Mouse (Mus musculus) small intestine, adult 2 months (tissue): ENCODE data around the gene Cacna1g. TPM values are rescaled to one million over a fixed set of nuclear protein-coding genes. Genes with fewer than 3 reads are reported as not detected.

Source experiments
- H3K27ac ChIP-seq: fragments of 200-500 bp; 2 replicates; pipeline ENCODE4 v1.5.1; 2012; ENCODE audit warnings: low read depth, low read length, control low read depth, inconsistent platforms; ENCODE audit not compliant: insufficient read depth
- H3K27me3 ChIP-seq: fragments of 200-500 bp; 2 replicates; pipeline ENCODE4 v1.6.1; 2012; ENCODE audit warnings: mild to moderate bottlenecking, moderate library complexity, low read length, inconsistent platforms; ENCODE audit not compliant: control insufficient read depth, insufficient read depth
- H3K36me3 ChIP-seq: fragments of 200-500 bp; 2 replicates; pipeline ENCODE4 v1.6.1; 2012; ENCODE audit warnings: mild to moderate bottlenecking, low read length, control low read depth, inconsistent platforms; ENCODE audit not compliant: control insufficient read depth, insufficient read depth
- H3K4me1 ChIP-seq: fragments of 200-500 bp; 2 replicates; pipeline ENCODE4 v1.6.1; 2012; ENCODE audit warnings: low read length, inconsistent platforms, mixed read lengths; ENCODE audit not compliant: control insufficient read depth, insufficient read depth, insufficient read length
- H3K4me3 ChIP-seq: fragments of 200-500 bp; 2 replicates; pipeline ENCODE4 v1.5.1; 2012; ENCODE audit warnings: low read depth, mild to moderate bottlenecking, control low read depth, inconsistent platforms, low read length, moderate library complexity
- CTCF ChIP-seq: fragments of 200-500 bp; IDR thresholded peaks from 2 replicates; pipeline ENCODE4 v1.5.1; 2012; ENCODE audit warnings: low read depth, mild to moderate bottlenecking, control low read depth, inconsistent platforms, low read length, moderate library complexity, mixed read lengths; ENCODE audit not compliant: insufficient replicate concordance, insufficient read length; ENCODE audit errors: extremely low read depth
- POLR2A ChIP-seq: fragments of 200-500 bp; IDR thresholded peaks from 2 replicates; pipeline ENCODE4 v1.6.1; 2012; ENCODE audit warnings: low read depth, mild to moderate bottlenecking, control low read depth, inconsistent platforms, low read length, moderate library complexity
- WGBS: fragments of 180-500 bp; shearing (Covaris S2); methylation state at CpG from one replicate; pipeline ENCODE4 v1.1.7; 2018; 5-methylcytosine and 5-hydroxymethylcytosine counted together
- polyA plus RNA-seq: library from polyadenylated mRNA; depleted of rRNA; stranded (reverse); fragments of >200 nt; gene quantifications from 2 replicates; pipeline ENCODE4 v1.2.3, GENCODE M21; 2012

Cacna1g gene
- polyA plus RNA-seq, 1 experiment, result 10.7 TPM

DNA sequence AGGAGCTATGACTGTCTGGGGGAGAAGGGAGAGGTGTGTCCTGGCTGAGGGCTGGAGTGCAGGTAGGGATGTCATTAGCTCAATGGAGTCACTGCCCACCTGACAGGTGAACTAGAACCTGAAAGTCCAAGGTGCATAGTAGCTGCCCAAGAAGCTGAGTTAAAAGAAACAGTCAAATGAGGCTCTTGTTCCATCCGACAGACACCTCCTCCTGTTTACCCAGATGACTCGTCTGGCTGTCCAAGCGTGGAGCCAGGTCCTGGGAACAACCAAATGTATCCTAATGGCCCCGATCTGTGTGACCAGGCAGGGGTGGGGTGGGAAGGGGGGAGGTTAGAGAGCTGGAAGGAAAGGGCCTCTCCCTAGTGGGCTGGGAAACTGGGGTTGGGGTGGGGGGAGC is 28.7 kb downstream of the Cacna1g start:
- no peak for TF ChIP-seq CTCF
- no peak for TF ChIP-seq POLR2A
- Histone ChIP-seq H3K4me1 (no peaks in the 10 kb centered on the region), H3K4me3 (no peak overlapping the region), H3K27me3 (0 out of 2 replicates have a peak, but pooled peaks cover 2% of the 10 kb centered on the region), H3K27ac (no peak overlapping the region), H3K36me3 (no peaks in the 10 kb centered on the region)
- 13% methylated on average over 4 of the region's 4 CpGs for WGBS

DNA sequence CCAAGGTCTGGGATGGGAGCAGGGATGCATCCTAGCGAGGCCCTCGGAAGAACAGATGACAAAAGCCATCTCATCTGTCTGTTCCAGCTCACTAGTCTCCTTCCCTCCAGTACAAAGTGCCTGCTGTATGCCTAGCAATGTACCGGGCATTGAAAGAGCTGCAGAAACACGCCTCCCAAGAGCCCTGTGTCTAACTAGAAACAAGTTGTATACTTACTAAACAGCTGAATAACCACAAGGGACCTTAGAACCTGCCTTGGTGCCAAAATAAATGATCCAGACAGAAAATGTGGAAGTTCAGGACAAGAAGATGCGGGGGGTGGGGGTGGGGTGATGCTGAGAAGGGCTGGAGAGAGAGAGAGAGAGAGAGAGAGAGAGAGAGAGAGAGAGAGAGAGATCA is 29.2 kb downstream of the Cacna1g start:
- Histone ChIP-seq H3K27ac (no peak overlapping the region), H3K4me1 (no peaks in the 10 kb centered on the region), H3K4me3 (no peak overlapping the region), H3K36me3 (no peaks in the 10 kb centered on the region), H3K27me3 (0 out of 2 replicates have a peak, but pooled peaks cover 2% of the 10 kb centered on the region)
- 64% methylated on average over 5 of the region's 5 CpGs for WGBS
- TF ChIP-seq CTCF (no peak), POLR2A (no peak)

DNA sequence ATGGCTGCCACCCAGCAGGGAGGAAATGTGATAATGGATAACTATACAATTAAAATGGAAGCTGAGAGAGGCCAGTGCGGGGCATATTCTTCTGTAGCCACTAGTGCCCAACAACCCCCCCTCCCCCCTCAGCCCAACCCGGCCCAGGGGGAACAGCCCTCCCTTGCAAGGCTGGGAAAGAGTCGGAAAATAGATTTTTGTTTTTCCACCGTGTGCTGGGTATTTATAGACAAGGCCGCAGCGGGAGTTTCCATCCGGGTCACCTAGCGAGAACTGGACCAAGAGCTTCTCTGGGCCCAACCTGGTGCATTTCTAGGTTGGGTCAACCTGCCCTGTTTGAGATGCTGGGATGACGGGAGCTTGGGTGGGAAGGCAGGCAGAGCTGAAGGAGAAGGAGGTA is 32.2 kb downstream of the Cacna1g start:
- Histone ChIP-seq H3K27ac (no peak overlapping the region), H3K36me3 (no peaks in the 10 kb centered on the region), H3K27me3 (no peaks in the 10 kb centered on the region), H3K4me3 (no peak overlapping the region), H3K4me1 (no peaks in the 10 kb centered on the region)
- 76% methylated on average over 9 of the region's 9 CpGs for WGBS
- TF ChIP-seq POLR2A (no peak), CTCF (no peak)

DNA sequence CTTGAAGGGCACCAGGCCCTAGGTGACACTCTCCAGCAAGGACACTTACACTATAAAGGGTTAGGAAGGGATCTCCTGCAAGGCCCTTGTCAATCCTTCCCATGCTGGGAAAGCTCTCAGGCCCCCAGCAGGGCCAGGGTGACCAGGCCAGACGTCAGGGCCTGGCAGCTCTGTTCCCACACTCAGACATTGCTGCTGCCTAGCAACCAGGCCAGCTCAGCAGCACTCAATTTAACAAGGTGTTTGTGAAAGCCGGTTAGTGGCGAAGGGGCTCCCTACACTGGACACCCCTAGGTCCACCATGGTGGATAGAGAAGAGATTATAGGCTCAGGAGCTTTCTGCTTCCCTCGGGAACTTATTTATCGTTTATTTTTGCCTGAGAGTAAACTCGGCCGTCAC is 32.9 kb downstream of the Cacna1g start:
- Histone ChIP-seq H3K36me3 (no peaks in the 10 kb centered on the region), H3K27ac (no peak overlapping the region), H3K4me3 (no peak overlapping the region), H3K4me1 (no peaks in the 10 kb centered on the region), H3K27me3 (no peaks in the 10 kb centered on the region)
- WGBS, result 65% methylated on average over 7 of the region's 7 CpGs
- TF ChIP-seq POLR2A (no peak), CTCF (no peak)

DNA sequence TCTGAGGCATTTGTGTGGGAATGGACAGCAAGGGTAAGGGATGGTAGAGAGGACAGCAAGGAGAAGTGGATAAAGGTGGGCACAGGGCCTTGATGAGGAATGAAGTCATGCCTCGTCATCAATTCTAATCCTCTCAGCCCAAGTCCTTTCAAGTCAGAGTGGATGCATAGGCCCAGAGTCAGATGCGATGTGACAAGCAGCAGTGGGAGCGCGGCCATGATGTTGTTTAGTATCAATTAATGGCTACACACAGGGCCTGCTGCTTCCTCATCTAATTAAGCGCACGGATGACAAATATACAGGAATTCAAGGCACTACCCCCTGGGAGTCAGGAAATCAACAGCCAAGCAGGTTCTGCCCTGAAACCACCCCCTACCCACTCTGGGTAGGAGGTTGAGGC is 33.6 kb downstream of the Cacna1g start:
- TF ChIP-seq CTCF (no peak), POLR2A (no peak)
- Histone ChIP-seq H3K27me3 (no peaks in the 10 kb centered on the region), H3K4me3 (no peak overlapping the region), H3K4me1 (no peaks in the 10 kb centered on the region), H3K27ac (no peak overlapping the region), H3K36me3 (no peaks in the 10 kb centered on the region)
- 92% methylated on average over 6 of the region's 6 CpGs for WGBS

DNA sequence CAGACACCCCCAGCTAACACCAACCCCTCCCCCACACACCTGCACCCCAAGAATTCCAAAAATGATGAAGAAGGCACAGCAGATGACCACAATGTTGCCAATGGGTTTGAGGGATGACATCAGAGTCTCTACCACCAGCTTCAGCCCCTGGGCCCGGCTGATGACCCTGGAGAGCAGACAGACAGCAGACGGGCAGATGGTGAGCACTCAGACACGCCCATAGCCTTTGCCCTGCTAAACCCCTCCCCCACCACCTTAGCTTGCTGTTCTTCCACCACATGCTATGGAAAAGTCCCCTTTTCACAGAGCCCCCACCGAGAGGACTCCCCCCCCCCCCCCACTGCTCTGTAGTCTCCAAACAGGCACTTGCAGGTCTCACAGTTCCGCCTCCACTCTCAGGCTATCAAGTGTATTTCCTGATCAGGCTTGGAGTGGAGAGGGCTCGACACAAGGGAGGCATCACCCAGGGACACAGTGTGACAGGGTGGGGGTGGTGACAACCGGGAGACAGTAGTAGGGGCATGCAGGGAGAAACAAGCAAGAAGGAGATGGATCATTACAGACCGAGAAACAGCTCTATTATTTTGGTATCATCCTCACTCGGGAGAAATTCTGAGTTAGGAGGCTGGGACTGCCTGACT is 44.9 kb downstream of the Cacna1g start:
- Histone ChIP-seq H3K4me1 (peaks cover 18% of the 10 kb centered on the region), H3K27ac (no peak overlapping the region), H3K27me3 (no peaks in the 10 kb centered on the region), H3K36me3 (no peaks in the 10 kb centered on the region), H3K4me3 (no peak overlapping the region)
- TF ChIP-seq CTCF, result no peak
- WGBS, result 27% methylated on average over 9 of the region's 9 CpGs

DNA sequence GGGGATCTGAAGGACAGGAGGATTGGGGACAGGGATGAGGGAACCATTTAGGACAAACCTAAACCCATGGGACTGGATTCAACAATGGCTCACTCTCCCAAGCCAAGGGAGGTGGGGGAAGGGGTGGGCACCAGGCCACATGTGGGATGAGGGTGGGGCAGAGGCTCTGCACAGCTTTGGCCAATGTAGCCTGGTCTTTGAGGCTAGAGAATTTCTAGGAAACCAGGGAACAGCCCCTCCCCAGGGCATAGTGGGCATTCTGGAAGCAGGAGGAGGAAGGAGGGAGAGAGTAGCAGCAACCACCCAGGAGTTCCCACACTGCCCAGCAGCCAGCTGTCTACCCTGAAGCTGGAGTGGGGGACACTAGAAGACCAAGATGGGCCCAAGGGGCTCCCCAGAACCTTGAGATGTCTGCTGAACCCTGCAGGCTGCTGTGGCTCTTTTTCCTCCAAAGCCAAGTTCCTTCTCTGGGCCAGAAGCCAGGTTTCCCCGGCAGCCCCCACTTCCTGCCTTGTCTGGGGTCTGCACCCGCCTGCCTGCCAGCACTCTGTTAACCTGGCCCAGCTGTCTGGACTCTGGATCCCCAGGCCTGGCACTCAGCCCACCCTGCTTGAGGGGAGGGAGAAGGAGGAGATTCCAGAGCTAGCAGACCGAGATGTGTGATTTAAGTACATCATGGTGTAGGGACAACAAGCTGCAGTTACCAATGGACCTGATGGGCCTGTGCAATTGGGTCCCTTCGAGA is 45.7 kb downstream of the Cacna1g start:
- WGBS, result 7% methylated on average over 4 of the region's 4 CpGs
- Histone ChIP-seq H3K36me3 (no peaks in the 10 kb centered on the region), H3K27ac (no peak overlapping the region), H3K4me3 (no peak overlapping the region), H3K4me1 (peaks cover 18% of the 10 kb centered on the region), H3K27me3 (no peaks in the 10 kb centered on the region)
- no peak for TF ChIP-seq CTCF
- TF ChIP-seq POLR2A, result no peak
